In the genomic region with DNA sequence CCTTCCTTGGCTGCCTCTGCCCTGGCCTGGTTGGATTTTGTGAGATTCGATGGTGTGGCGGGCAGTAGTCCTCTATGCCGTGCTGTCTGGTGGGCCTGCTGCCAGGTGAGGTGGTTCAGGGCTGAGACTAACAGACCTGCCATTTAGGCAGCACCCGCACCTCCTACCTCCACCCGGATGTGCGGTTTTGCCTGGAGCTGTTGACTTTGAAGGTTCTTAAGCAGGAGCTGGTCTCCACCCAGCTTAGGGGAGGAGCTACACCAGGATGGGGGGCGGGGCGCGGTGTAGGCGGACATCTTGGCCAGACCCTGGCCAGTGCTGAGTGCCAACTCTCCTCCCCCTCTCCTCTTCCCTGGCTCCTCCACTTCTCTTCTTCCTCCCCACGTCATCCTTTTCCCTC, we compare ENCODE assay signal across 8 mouse cellular contexts. TPM values are rescaled to one million over a fixed set of nuclear protein-coding genes. Genes with fewer than 3 reads are reported as not detected.
DNase-seq lines count a peak whose midpoint lies in the region; ATAC-seq lines count a peak whose summit lies in the region.

No protein-coding gene starts in this region.

- no peak for DNase-seq in frontal cortex, postnatal 10 days (ENCODE audit: low spot score in 2 of 2)
- DNase-seq in c-Kit-positive CD71-positive TER-119-negative erythroid progenitor cells, embryonic 14.5 days (ENCODE audit: low read depth) = peak; percentile 54
- peak; percentile 49 for DNase-seq in limb, embryonic 11.5 days (ENCODE audit: low spot score)
- peak; percentile 89 for DNase-seq in naive thymus-derived CD4-positive, alpha-beta T cell, adult 2 months (ENCODE audit: low read depth)
- peak; percentile 94 for DNase-seq in thymus, postnatal 4 days

- H3K4me3 ChIP-seq in heart, embryonic 12.5 days = no peak overlapping the region
- H3K4me3 ChIP-seq in limb, embryonic 11.5 days (ENCODE audit: low read depth, low read length) = no peak overlapping the region

- no peaks in the 10 kb centered on the region for H3K36me3 ChIP-seq in heart, embryonic 12.5 days
- H3K36me3 ChIP-seq in limb, embryonic 11.5 days (ENCODE audit: control insufficient read depth, insufficient read depth, low read length) = no peaks in the 10 kb centered on the region

- peaks cover 12% of the 10 kb centered on the region for H3K4me1 ChIP-seq in heart, embryonic 12.5 days (replicated peaks)
- 0 out of 2 replicates have a peak, but pooled peaks cover 2% of the 10 kb centered on the region for H3K4me1 ChIP-seq in limb, embryonic 11.5 days (ENCODE audit: control insufficient read depth, insufficient read depth, low read length)

- H3K9ac ChIP-seq in heart, embryonic 12.5 days = no peak overlapping the region
- H3K9ac ChIP-seq in limb, embryonic 11.5 days (ENCODE audit: low read length) = no peak overlapping the region

- H3K9me3 ChIP-seq in heart, embryonic 12.5 days (replicated peaks) = no peaks in the 10 kb centered on the region
- H3K9me3 ChIP-seq in limb, embryonic 11.5 days (ENCODE audit: control insufficient read depth, low read length) = no peaks in the 10 kb centered on the region

- WGBS in heart, embryonic 12.5 days = 48% methylated on average over 11 of the region's 11 CpGs
- WGBS in limb, embryonic 11.5 days = 57% methylated on average over 11 of the region's 11 CpGs

- no peak overlapping the region for H3K4me2 ChIP-seq in heart, embryonic 12.5 days
- H3K4me2 ChIP-seq in limb, embryonic 11.5 days (ENCODE audit: low read depth, severe bottlenecking) = no peak overlapping the region

- peaks cover 17% of the 10 kb centered on the region for H3K27me3 ChIP-seq in heart, embryonic 12.5 days (replicated peaks)
- H3K27me3 ChIP-seq in limb, embryonic 11.5 days (ENCODE audit: control insufficient read depth, insufficient read depth, low read length) = no peaks in the 10 kb centered on the region

- ATAC-seq in frontal cortex, adult (ENCODE audit: low TSS enrichment) = 0 out of 2 replicates have a peak, but pooled peaks have one; percentile 4
- peak; percentile 91 for ATAC-seq in CD4-positive, CD25-positive, alpha-beta regulatory T cell, adult 4 months
- peak; percentile 29; the same call in 1 of the 2 replicates for ATAC-seq in heart, embryonic 12.5 days (ENCODE audit: insufficient number of reproducible peaks, low FRiP score)
- no peak for ATAC-seq in limb, embryonic 11.5 days (ENCODE audit: insufficient number of reproducible peaks, low FRiP score, low TSS enrichment, low read depth)

- no peak overlapping the region for H3K27ac ChIP-seq in heart, embryonic 12.5 days (ENCODE audit: poor library complexity, severe bottlenecking)
- H3K27ac ChIP-seq in limb, embryonic 11.5 days (replicated peaks; ENCODE audit: low read depth, low read length) = no peak overlapping the region

RNA-seq across cellular contexts. Expression of a gene that starts 2.5 kb away (rescaled TPM):
- 1 to 10 TPM; 1.5 to 3.8 TPM for polyA plus RNA-seq in CD4-positive, CD25-positive, alpha-beta regulatory T cell, adult 4 months (2017; shearing (Covaris generic))
- polyA plus RNA-seq in heart, embryonic 12.5 days (2016; fragmentation: Nextera tagmentation; extraction: Ambion mirVana) = 0.31 TPM in 1 of 2 replicates, not detected in the other
- not detected in 2 replicates for polyA plus RNA-seq in limb, embryonic 11.5 days (2014; fragmentation: Nextera tagmentation; extraction: Ambion mirVana)

RNA-seq across cellular contexts. Expression of a gene that starts 39.8 kb away (rescaled TPM):
- 10 to 100 TPM; 24.2 to 26.2 TPM for polyA plus RNA-seq in CD4-positive, CD25-positive, alpha-beta regulatory T cell, adult 4 months (2017; shearing (Covaris generic))
- 2.9 and 4.3 TPM in 2 replicates for polyA plus RNA-seq in heart, embryonic 12.5 days (2016; fragmentation: Nextera tagmentation; extraction: Ambion mirVana)
- 9.0 and 10.8 TPM in 2 replicates for polyA plus RNA-seq in limb, embryonic 11.5 days (2014; fragmentation: Nextera tagmentation; extraction: Ambion mirVana)

Comparison
In these comparisons a context has a peak if more than half of its experiments do, and no peak if none do; other contexts are left out.
1. DNase-seq: peak in c-Kit-positive CD71-positive TER-119-negative erythroid progenitor cells, embryonic 14.5 days (single experiment), limb, embryonic 11.5 days (single experiment), naive thymus-derived CD4-positive, alpha-beta T cell, adult 2 months (single experiment) and thymus, postnatal 4 days (single experiment); none in frontal cortex, postnatal 10 days (0 of 2).